1 mouse cellular context compared by ENCODE assay signal in genomic region chr3:67582273-67583124, GRCm38 (mm10).
TF ChIP-seq lines count a peak whose summit lies in the region.

TSS of gene Mfsd1 (plus strand) at chr3:67582741.

TF ChIP-seq in CH12.LX, 34 proteins besides CTCF, POLR2A, EP300 and RAD21 (continued from another document):
- TF ChIP-seq HCFC1 (IDR thresholded peaks at IDR 0.05; ENCODE audit: low read depth, low read length) (peak; percentile 85), GABPA (IDR thresholded peaks at IDR 0.05; ENCODE audit: insufficient replicate concordance, low read depth, low read length) (no peak; the same call in 1 of the 2 replicates), MAFK (IDR thresholded peaks at IDR 0.05; ENCODE audit: insufficient replicate concordance, low read length) (0 out of 2 replicates have a peak, but pooled peaks have one; percentile 26), ZC3H11A (IDR thresholded peaks at IDR 0.05; ENCODE audit: low read depth, low read length) (no peak), MAX (IDR thresholded peaks at IDR 0.05; ENCODE audit: low read length) (peak; percentile 98), ZKSCAN1 (IDR thresholded peaks at IDR 0.05; ENCODE audit: borderline replicate concordance, low read depth, low read length) (no peak), JUN (IDR thresholded peaks at IDR 0.05; ENCODE audit: insufficient read depth, low read depth, low read length) (no peak), E2F4 (IDR thresholded peaks at IDR 0.05; ENCODE audit: insufficient replicate concordance, low read depth, low read length) (0 out of 2 replicates have a peak, but pooled peaks have one; percentile 19), MYC (IDR thresholded peaks at IDR 0.05; ENCODE audit: low read depth, low read length) (peak; percentile 62; the same call in 1 of the 2 replicates), USF2 (conservative IDR thresholded peaks at IDR 0.05; ENCODE audit: low read depth, low read length) (peak; percentile 100), CHD1 (IDR thresholded peaks at IDR 0.05; ENCODE audit: low read depth, low read length) (no peak), MAZ (IDR thresholded peaks at IDR 0.05; ENCODE audit: low read depth, low read length) (no peak; the same call in 1 of the 2 replicates), IRF4 (IDR thresholded peaks at IDR 0.05; ENCODE audit: low read depth, low read length) (peak; percentile 56), USF1 (IDR thresholded peaks at IDR 0.05; ENCODE audit: low read depth, low read length) (peak; percentile 99), ZNF384 (IDR thresholded peaks at IDR 0.05; ENCODE audit: low read depth, low read length) (no peak), SMC3 (IDR thresholded peaks at IDR 0.05; ENCODE audit: low read depth, low read length) (no peak), ETS1 (conservative IDR thresholded peaks at IDR 0.05; ENCODE audit: low read depth, low read length) (peak; percentile 70; the same call in 1 of the 2 replicates), TCF12 (IDR thresholded peaks at IDR 0.05; ENCODE audit: low read depth, low read length) (peak; percentile 63), BHLHE40 (IDR thresholded peaks at IDR 0.05; ENCODE audit: low read depth, low read length) (peak; percentile 100), RCOR1 (conservative IDR thresholded peaks at IDR 0.05; ENCODE audit: low read depth, low read length) (peak; percentile 85), SIN3A (IDR thresholded peaks at IDR 0.05; ENCODE audit: low read length) (peak; percentile 98), KAT2A (IDR thresholded peaks at IDR 0.05; ENCODE audit: insufficient replicate concordance, low read length) (peak; percentile 41; the same call in 1 of the 2 replicates), UBTF (IDR thresholded peaks at IDR 0.05; ENCODE audit: low read depth, low read length) (no peak), POLR2AphosphoS2 (IDR thresholded peaks at IDR 0.05; ENCODE audit: low read depth, low read length) (0 out of 2 replicates have a peak, but pooled peaks have one; percentile 45)
